Mouse (Mus musculus) MEL (cell line): ENCODE measurements around the gene Ube2i. TPM values are rescaled to one million over a fixed set of nuclear protein-coding genes. Genes with fewer than 3 reads are reported as not detected.

ENCODE experiments used
- DNase-seq: peaks from one replicate; pipeline ENCODE4 v3.0.0; 2011; ENCODE audit warnings: low read depth, low spot score
- H3K27ac ChIP-seq: 2 replicates; pipeline ENCODE4 v1.5.1; 2012; ENCODE audit warnings: low read depth, mild to moderate bottlenecking, control low read depth, low read length, moderate library complexity; ENCODE audit not compliant: control insufficient read depth
- H3K27me3 ChIP-seq, 2 experiments: fragments of 150-350 bp in 1 of 2; sonication (generic) in 1 of 2; 2 replicates each; pipeline ENCODE4 v1.6.1; 2012; ENCODE audit warnings: low read length in 2 of 2, mild to moderate bottlenecking in 2 of 2, improper control_type of control experiment in 1 of 2, moderate library complexity in 1 of 2; ENCODE audit not compliant: insufficient read depth in 2 of 2, control insufficient read depth in 1 of 2
- H3K36me3 ChIP-seq, 2 experiments: 2 replicates each; pipeline ENCODE4 v1.6.1; 2012 to 2014; ENCODE audit warnings: low read length in 2 of 2, improper control_type of control experiment in 1 of 2, inconsistent platforms in 1 of 2, mild to moderate bottlenecking in 1 of 2; ENCODE audit not compliant: insufficient read depth in 2 of 2, control insufficient read depth in 1 of 2
- H3K4me1 ChIP-seq, 2 experiments: fragments of 150-350 bp in 1 of 2; sonication (generic) in 1 of 2; 2 replicates each; pipeline ENCODE4 v1.6.1; 2012; ENCODE audit warnings: low read length in 2 of 2, improper control_type of control experiment in 1 of 2, mild to moderate bottlenecking in 1 of 2; ENCODE audit not compliant: insufficient read depth in 2 of 2, control insufficient read depth in 1 of 2
- H3K4me3 ChIP-seq, 2 experiments: fragments of 150-350 bp in 1 of 2; sonication (generic) in 1 of 2; 2 replicates each; pipeline ENCODE4 v1.5.1; 2012; ENCODE audit warnings: low read depth in 2 of 2, low read length in 2 of 2, mild to moderate bottlenecking in 2 of 2, moderate library complexity in 2 of 2, control low read depth in 1 of 2, improper control_type of control experiment in 1 of 2; ENCODE audit not compliant: control insufficient read depth in 1 of 2, insufficient read depth in 1 of 2
- H3K79me2 ChIP-seq: 2 replicates; pipeline ENCODE4 v1.6.1; 2012; ENCODE audit warnings: mild to moderate bottlenecking, low read length, moderate library complexity; ENCODE audit not compliant: control insufficient read depth, poor library complexity, insufficient read depth
- H3K9ac ChIP-seq: 2 replicates; pipeline ENCODE4 v1.6.1; 2012; ENCODE audit warnings: low read depth, mild to moderate bottlenecking, control low read depth, low read length, moderate library complexity; ENCODE audit not compliant: control insufficient read depth, poor library complexity, severe bottlenecking
- H3K9me3 ChIP-seq: fragments of 150-350 bp; sonication (generic); replicated peaks from 2 replicates; pipeline ENCODE4 v1.6.1; 2012; ENCODE audit warnings: mild to moderate bottlenecking, low read length, improper control_type of control experiment, moderate library complexity; ENCODE audit not compliant: insufficient read depth
- BHLHE40 ChIP-seq: IDR thresholded peaks from 2 replicates; pipeline ENCODE4 v1.6.1; 2012; ENCODE audit warnings: low read depth, mild to moderate bottlenecking, inconsistent platforms, low read length, improper control_type of control experiment, borderline replicate concordance
- CHD1 ChIP-seq: IDR thresholded peaks from 2 replicates; pipeline ENCODE4 v1.6.1; 2012; ENCODE audit warnings: low read depth, mild to moderate bottlenecking, inconsistent platforms, low read length, improper control_type of control experiment
- CTCF ChIP-seq, 3 experiments: IDR thresholded peaks in 2 of 3; conservative IDR thresholded peaks in 1 of 3; 2 replicates each; pipeline ENCODE4 v1.5.1; 2011 to 2012; ENCODE audit warnings: low read length in 3 of 3, low read depth in 2 of 3, mild to moderate bottlenecking in 2 of 3, improper control_type of control experiment in 1 of 3, inconsistent platforms in 1 of 3, mixed read lengths in 1 of 3, moderate library complexity in 1 of 3; ENCODE audit not compliant: control insufficient read depth in 1 of 3, insufficient read depth in 1 of 3, poor library complexity in 1 of 3, severe bottlenecking in 1 of 3
- E2F4 ChIP-seq: IDR thresholded peaks from 2 replicates; pipeline ENCODE4 v1.6.1; 2011; ENCODE audit warnings: low read depth, low read length, improper control_type of control experiment, borderline replicate concordance
- EP300 ChIP-seq, 2 experiments: IDR thresholded peaks; 2 replicates each; pipeline ENCODE4 v1.6.1; 2011; ENCODE audit warnings: improper control_type of control experiment in 2 of 2, low read length in 2 of 2, low read depth in 1 of 2, mild to moderate bottlenecking in 1 of 2
- GABPA ChIP-seq: IDR thresholded peaks from 2 replicates; pipeline ENCODE4 v1.6.1; 2012; ENCODE audit warnings: low read depth, mild to moderate bottlenecking, inconsistent platforms, low read length, improper control_type of control experiment, moderate library complexity
- GATA1 ChIP-seq: IDR thresholded peaks from 2 replicates; pipeline ENCODE4 v1.6.1; 2011; ENCODE audit warnings: low read depth, low read length, improper control_type of control experiment
- HCFC1 ChIP-seq: IDR thresholded peaks from 2 replicates; pipeline ENCODE4 v1.6.1; 2012; ENCODE audit warnings: low read depth, mild to moderate bottlenecking, inconsistent platforms, low read length, improper control_type of control experiment, moderate library complexity
- KAT2A ChIP-seq: conservative IDR thresholded peaks from 2 replicates; pipeline ENCODE4 v1.6.1; 2012; ENCODE audit warnings: low read depth, low read length, improper control_type of control experiment, inconsistent platforms
- MAZ ChIP-seq: IDR thresholded peaks from 2 replicates; pipeline ENCODE4 v1.6.1; 2012; ENCODE audit warnings: low read depth, mild to moderate bottlenecking, inconsistent platforms, low read length, improper control_type of control experiment
- MEF2A ChIP-seq: IDR thresholded peaks from 2 replicates; pipeline ENCODE4 v1.6.1; 2014; ENCODE audit warnings: low read depth, mild to moderate bottlenecking, inconsistent platforms, low read length, improper control_type of control experiment; ENCODE audit not compliant: poor library complexity, insufficient replicate concordance, severe bottlenecking; ENCODE audit errors: extremely low read depth
- MXI1 ChIP-seq: IDR thresholded peaks from 2 replicates; pipeline ENCODE4 v1.6.1; 2011; ENCODE audit warnings: mild to moderate bottlenecking, low read depth, low read length, improper control_type of control experiment
- MYB ChIP-seq: IDR thresholded peaks from 2 replicates; pipeline ENCODE4 v1.6.1; 2011; ENCODE audit warnings: mild to moderate bottlenecking, low read depth, low read length, improper control_type of control experiment
- NELFE ChIP-seq: IDR thresholded peaks from 2 replicates; pipeline ENCODE4 v1.6.1; 2011; ENCODE audit warnings: low read depth, low read length, improper control_type of control experiment
- POLR2A ChIP-seq, 2 experiments: IDR thresholded peaks; 2 replicates each; pipeline ENCODE4 v1.6.1; 2011 to 2012; ENCODE audit warnings: low read length in 2 of 2, mild to moderate bottlenecking in 2 of 2, control low read depth in 1 of 2, improper control_type of control experiment in 1 of 2, low read depth in 1 of 2, moderate library complexity in 1 of 2; ENCODE audit not compliant: control insufficient read depth in 1 of 2, insufficient read depth in 1 of 2, poor library complexity in 1 of 2
- RAD21 ChIP-seq: IDR thresholded peaks from 2 replicates; pipeline ENCODE4 v1.6.1; 2011; ENCODE audit warnings: mild to moderate bottlenecking, low read depth, low read length, improper control_type of control experiment
- SIN3A ChIP-seq: IDR thresholded peaks from 2 replicates; pipeline ENCODE4 v1.6.1; 2012; ENCODE audit warnings: low read length, improper control_type of control experiment, inconsistent platforms
- SMC3 ChIP-seq: IDR thresholded peaks from 2 replicates; pipeline ENCODE4 v1.6.1; 2011; ENCODE audit warnings: low read depth, low read length, improper control_type of control experiment
- TAL1 ChIP-seq: IDR thresholded peaks from 2 replicates; pipeline ENCODE4 v1.6.1; 2012; ENCODE audit warnings: mild to moderate bottlenecking, inconsistent platforms, low read length, moderate library complexity, mixed read lengths
- TBP ChIP-seq: IDR thresholded peaks from 2 replicates; pipeline ENCODE4 v1.8.0; 2011; ENCODE audit warnings: low read depth, low read length, improper control_type of control experiment
- USF2 ChIP-seq, 2 experiments: IDR thresholded peaks; 2 replicates each; pipeline ENCODE4 v1.6.1; 2011 to 2012; ENCODE audit warnings: improper control_type of control experiment in 2 of 2, low read length in 2 of 2, borderline replicate concordance in 1 of 2, inconsistent platforms in 1 of 2, low read depth in 1 of 2, mild to moderate bottlenecking in 1 of 2; ENCODE audit not compliant: insufficient read depth in 1 of 2
- ZC3H11A ChIP-seq: IDR thresholded peaks from 2 replicates; pipeline ENCODE4 v1.6.1; 2012; ENCODE audit warnings: low read depth, mild to moderate bottlenecking, inconsistent platforms, low read length, improper control_type of control experiment
- ZMIZ1 ChIP-seq: IDR thresholded peaks from 2 replicates; pipeline ENCODE4 v1.6.1; 2012; ENCODE audit warnings: low read depth, mild to moderate bottlenecking, inconsistent platforms, low read length, improper control_type of control experiment, moderate library complexity
- ZNF384 ChIP-seq: IDR thresholded peaks from 2 replicates; pipeline ENCODE4 v1.6.1; 2012; ENCODE audit warnings: low read depth, mild to moderate bottlenecking, inconsistent platforms, low read length, improper control_type of control experiment
- polyA plus RNA-seq, 2 experiments: library from polyadenylated mRNA; stranded (reverse) in 1 of 2; unstranded in 1 of 2; fragments of >175 nt in 1 of 2; fragments of >200 nt in 1 of 2; gene quantifications; 2 replicates each; pipeline versions ENCODE4 v1.2.1 to v1.2.4; 2012; ENCODE audit warnings: low replicate concordance in 2 of 2, low read depth in 1 of 2; ENCODE audit not compliant: insufficient read length in 2 of 2, insufficient read depth in 1 of 2, missing spikeins in 1 of 2
- total RNA-seq: library from RNA; depleted of rRNA; stranded (reverse); fragments of 300-350 nt; gene quantifications from 2 replicates; pipeline ENCODE4 v1.2.3, GENCODE M21; 2012

Gene Ube2i
- total and polyA plus RNA-seq, 3 experiments: 464 to 564 TPM; not detected in 1

- TF ChIP-seq GABPA (no peak), RAD21 (no peak), MAZ (no peak), KAT2A (0 out of 2 replicates have a peak, but pooled peaks have one; percentile 19), ZNF384 (no peak), POLR2A (IDR thresholded peaks at IDR 0.05; ENCODE audit: control insufficient read depth in 1 of 2, insufficient read depth in 1 of 2, low read depth in 1 of 2, low read length in 2 of 2, poor library complexity in 1 of 2) (no peak), TBP (no peak), NELFE (no peak), ZMIZ1 (no peak), CHD1 (no peak), BHLHE40 (0 out of 2 replicates have a peak, but pooled peaks have one; percentile 30), SIN3A (0 out of 2 replicates have a peak, but pooled peaks have one; percentile 45), TAL1 (0 out of 2 replicates have a peak, but pooled peaks have one; percentile 7), E2F4 (no peak), GATA1 (peak; percentile 96), MEF2A (no peak), MYB (peak; percentile 85), HCFC1 (0 out of 2 replicates have a peak, but pooled peaks have one; percentile 29)
- TF ChIP-seq, all 39 proteins: peak for 11
Measured at GRCm38 (mm10) chr17:25293495-25293894, 19.1 kb upstream of the Ube2i start (continued).

GRCm38 (mm10) chr17:25290411-25290810 is 16.0 kb upstream of the Ube2i start:
- Histone ChIP-seq H3K27me3 (no peaks in the 10 kb centered on the region), H3K9me3 (no peaks in the 10 kb centered on the region), H3K79me2 (no peaks in the 10 kb centered on the region)
- TF ChIP-seq EP300 (IDR thresholded peaks at IDR 0.05; ENCODE audit: low read depth in 1 of 2, low read length in 2 of 2) (no peak), USF2 (IDR thresholded peaks at IDR 0.05; ENCODE audit: borderline replicate concordance in 1 of 2, insufficient read depth in 1 of 2, low read depth in 1 of 2, low read length in 2 of 2) (no peak), ZC3H11A (peak; percentile 19; the same call in 1 of the 2 replicates), MXI1 (no peak), RAD21 (peak; percentile 29), CTCF (IDR thresholded peaks at IDR 0.05 in 2 of 3, conservative IDR thresholded peaks at IDR 0.05 in 1 of 3; ENCODE audit: control insufficient read depth in 1 of 3, insufficient read depth in 1 of 3, low read depth in 2 of 3, low read length in 3 of 3, poor library complexity in 1 of 3, severe bottlenecking in 1 of 3) (peak in 2 of 3 experiments; percentile 39 to 43; a peak in 5 of 6 replicates), SMC3 (peak; percentile 24; the same call in 1 of the 2 replicates)
- TF ChIP-seq, all 39 proteins: peak for 4
- Histone ChIP-seq H3K27ac (no peak overlapping the region), H3K36me3 (peaks cover 0 to 18% of the 10 kb centered on the region in 2 experiments; a peak in 2 of 4 replicates), H3K4me3 (no peak overlapping the region), H3K4me1 (peaks cover 16 to 17% of the 10 kb centered on the region in 2 experiments), H3K9ac (no peak overlapping the region)
- DNase-seq: no peak
